Mouse (Mus musculus) spleen, postnatal 10 days (tissue): ENCODE data around the gene Tmem199.

Experiments
- DNase-seq, 2 experiments: peaks; one replicate each; pipeline ENCODE4 v3.0.0; 2021 to 2022; ENCODE audit warnings: low spot score in 2 of 2

The Tmem199 gene

GRCm38 (mm10) chr11:78475289-78475688 is 36.7 kb downstream of the Tmem199 start:
- DNase-seq, result no peak

- DNase-seq, result no peak
Observed at GRCm38 (mm10) chr11:78471326-78472103, 40.5 kb downstream of the Tmem199 start.

DNA sequence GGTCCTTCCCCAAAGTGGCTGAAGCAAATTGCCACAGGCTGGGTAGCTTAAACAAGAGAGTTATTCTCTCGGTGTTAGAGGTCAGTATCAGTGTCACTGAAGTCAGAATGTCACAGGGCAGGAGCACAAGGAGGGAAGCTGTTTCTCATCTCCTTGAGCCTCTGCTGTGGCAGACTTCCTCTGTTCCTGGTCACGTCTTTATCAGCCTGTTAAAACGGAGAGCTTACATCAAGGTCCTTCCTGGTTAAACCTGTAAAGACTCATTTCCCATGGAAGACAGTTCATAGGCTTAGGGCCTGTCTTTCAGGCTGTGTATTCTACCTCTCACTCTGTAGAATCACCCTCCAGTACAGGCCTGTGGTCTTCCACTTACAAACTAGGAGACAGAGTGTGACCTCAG is 44.0 kb downstream of the Tmem199 start:
- no peak for DNase-seq

GRCm38 (mm10) chr11:78467515-78467914 is 44.5 kb downstream of the Tmem199 start:
- DNase-seq, result no peak

DNA sequence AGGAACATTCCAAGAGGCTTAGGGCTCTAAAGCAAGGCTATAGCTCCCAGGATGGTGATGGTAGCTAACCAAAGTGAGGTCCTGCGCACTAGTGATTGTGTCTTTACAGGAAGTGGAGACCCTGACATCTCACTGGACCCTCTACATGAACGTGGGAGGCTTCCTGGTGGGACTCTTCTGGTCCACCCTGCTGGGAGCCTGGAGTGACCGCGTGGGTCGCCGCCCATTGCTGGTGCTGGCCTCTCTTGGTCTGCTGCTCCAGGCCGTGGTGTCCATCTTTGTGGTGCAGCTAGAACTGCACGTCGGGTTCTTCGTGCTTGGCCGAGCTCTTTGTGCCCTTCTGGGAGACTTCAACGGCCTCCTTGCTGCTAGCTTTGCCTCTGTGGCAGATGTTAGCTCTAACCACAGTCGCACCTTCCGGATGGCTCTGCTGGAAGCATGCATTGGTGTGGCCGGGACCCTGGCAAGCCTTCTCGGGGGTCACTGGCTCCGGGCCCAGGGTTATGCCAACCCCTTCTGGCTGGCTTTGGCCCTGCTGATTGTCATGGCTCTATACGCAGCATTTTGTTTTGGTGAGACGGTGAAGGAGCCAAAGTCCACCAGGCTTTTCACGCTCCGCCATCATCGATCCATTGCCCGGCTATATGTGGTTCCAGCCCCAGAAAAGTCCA is 45.6 kb downstream of the Tmem199 start:
- no peak for DNase-seq

- DNase-seq, result peak; percentile 40 to 80
Observed at GRCm38 (mm10) chr11:78465568-78466180, 46.3 kb downstream of the Tmem199 start, which contains the start of gene Slc46a1. Gene Slc46a1, plus strand, starts transcription at chr11:78465697.

GRCm38 (mm10) chr11:78465116-78465515 is 46.9 kb downstream of the Tmem199 start:
- no peak for DNase-seq

- DNase-seq, result no peak
Observed at GRCm38 (mm10) chr11:78463286-78464036, 48.5 kb downstream of the Tmem199 start.

DNA sequence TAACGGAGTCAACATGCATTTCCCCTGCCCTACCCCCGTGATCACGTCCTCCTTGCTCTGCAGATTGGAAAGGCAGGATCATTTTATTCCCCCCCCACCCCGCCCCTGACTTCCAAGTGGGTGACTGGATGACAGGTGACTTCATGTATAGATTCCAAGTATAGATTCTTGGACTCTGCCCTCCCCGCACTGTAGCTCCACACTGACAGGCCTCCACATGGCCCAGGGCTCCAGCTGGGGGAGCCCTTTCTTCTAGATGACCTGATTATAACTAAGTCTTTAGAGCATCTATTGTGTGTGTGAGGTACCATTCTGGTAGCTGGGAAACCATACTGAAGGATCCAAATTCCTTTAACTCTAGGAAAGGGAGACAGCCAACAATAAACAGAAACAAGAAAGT is 49.3 kb downstream of the Tmem199 start:
- DNase-seq, result no peak

- no peak for DNase-seq
Observed at GRCm38 (mm10) chr11:78461894-78462293, 50.1 kb downstream of the Tmem199 start.

DNA sequence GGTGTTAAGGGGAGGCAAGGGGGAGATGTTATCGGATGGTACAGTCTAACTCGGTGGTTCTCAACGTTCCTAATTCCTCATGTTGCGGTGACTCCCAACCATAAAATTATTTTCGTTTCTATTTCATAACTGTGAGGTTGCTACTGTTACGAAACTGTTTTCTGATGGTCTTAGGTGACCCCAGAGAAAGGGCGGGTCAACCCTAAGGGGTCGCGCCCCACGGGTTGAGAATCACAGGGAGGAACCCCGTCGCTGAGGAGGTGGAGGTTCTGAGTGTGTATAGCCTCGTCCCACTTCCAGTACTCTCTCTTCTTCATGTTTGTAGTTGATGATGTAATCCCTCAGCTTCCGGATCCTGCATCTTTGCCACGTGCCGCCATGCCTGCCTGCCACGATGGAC is 53.2 kb downstream of the Tmem199 start:
- DNase-seq, result no peak
